Mouse (Mus musculus): ENCODE data around the gene Trim67. TPM values are rescaled to one million over a fixed set of nuclear protein-coding genes. Genes with fewer than 3 reads are reported as not detected.

Gene Trim67
- not detected for polyA plus RNA-seq (2014; fragmentation: Illumina TruSeq; extraction: RNeasy Lipid Tissue Mini Kit (QIAGEN cat#74804); ENCODE audit: low read depth, low replicate concordance)

DNA sequence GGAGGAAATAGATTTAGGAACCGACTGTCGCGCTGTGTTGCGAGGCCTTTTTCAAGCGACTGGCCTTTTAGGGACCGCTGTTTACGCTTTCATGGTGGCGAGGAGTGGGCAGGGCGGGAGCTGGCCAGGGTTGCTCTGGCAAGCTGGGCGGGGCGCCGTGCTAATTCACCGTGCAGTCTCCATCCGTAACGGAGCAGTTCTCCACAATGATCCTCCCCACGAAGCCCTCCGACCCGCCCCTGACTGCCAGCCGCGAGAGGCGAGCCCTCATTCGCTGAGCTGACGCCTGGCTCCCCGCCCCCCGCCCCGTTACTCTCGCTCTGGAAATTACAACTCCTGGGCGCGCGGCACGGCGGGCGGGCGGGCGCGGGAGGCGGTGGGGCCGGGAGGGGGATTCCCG lies at the start of gene Trim67:
Gene Trim67, plus strand, starts transcription at position 385 of the 400 bp plus-strand sequence.

DNA sequence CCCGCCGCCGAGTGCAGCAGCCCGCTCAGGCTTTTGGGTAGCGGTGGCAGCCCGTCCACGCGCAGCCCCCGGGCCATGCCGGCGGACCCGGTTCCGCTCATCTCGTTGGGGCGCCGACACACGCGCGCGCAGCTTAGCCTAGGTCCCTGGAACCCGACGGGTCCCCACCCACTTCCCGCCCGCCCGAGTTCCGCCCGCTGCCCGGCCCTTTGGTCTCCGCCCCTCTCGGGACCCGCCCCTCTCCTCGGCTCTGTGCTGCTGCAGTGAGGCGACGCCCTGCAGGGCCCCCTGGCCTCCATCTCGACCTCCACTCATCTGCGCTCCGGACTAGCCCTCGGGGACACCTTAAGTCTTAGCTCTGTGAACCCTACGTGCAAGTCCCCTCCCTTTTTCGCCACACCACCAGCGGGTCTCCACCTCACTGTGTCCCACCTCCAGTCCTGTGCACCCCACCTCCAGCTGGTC lies 41.2 kb upstream of the Trim67 start, which contains the start of gene Fam89a:
Gene Fam89a, minus strand, starts transcription at position 124 of the 465 bp plus-strand sequence.

DNA sequence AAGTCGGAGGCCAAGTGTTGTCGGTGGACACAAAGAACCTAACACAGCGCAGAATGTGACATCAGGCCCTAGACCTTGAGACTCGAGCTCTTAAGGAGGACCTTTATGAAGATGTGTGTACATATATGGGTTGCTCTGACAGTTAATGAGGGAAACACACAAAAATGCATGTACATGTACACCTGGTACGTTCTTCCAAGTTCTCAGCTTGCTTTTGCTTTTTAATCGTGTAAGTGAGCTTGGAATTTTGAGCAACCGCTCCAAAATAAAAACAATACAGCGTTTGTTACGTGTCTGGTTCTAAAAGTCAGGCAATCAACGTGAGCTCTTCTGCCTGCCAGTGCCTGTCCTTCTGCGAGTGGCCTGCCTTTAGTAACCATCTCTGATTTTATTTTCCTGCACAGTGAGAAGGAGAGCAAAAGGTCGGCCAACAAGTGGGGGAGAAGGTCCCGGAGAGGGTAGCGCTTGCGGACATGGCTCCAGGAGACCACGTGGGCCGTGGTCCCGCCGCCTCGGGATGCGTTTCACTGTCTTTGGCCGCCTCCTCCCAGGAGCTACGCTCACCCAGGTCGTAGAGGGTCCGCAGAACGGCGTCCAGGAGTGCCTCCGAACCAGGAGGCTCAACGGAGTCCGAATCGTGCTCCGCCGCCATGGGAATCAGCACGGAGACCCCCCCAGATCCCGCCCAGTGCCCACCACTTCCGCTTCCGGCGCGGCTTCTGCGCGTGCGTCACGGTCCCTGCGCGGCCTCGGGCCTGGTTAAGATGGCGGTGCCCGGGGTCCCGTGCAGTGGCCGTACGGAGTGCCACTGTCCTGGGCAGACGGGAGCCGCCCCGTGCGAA lies 69.7 kb downstream of the Trim67 start, which contains the start of the genes Gnpat and 2810004N23Rik:
Gene Gnpat, plus strand, starts transcription at position 713 of the 842 bp plus-strand sequence.
Gene 2810004N23Rik, minus strand, starts transcription at position 800 of the 842 bp plus-strand sequence.

Other genes starting within 250 kb of the Trim67 start
- 76.2 TPM for gene Agt, start 223.4 kb upstream of the Trim67 start, polyA plus RNA-seq (2014; fragmentation: Illumina TruSeq; extraction: RNeasy Lipid Tissue Mini Kit (QIAGEN cat#74804); ENCODE audit: low read depth, low replicate concordance)
- not detected for gene Capn9, start 217.0 kb upstream of the Trim67 start, polyA plus RNA-seq (2014; fragmentation: Illumina TruSeq; extraction: RNeasy Lipid Tissue Mini Kit (QIAGEN cat#74804); ENCODE audit: low read depth, low replicate concordance)
- gene 2310022B05Rik, start 129.7 kb upstream of the Trim67 start, polyA plus RNA-seq (2014; fragmentation: Illumina TruSeq; extraction: RNeasy Lipid Tissue Mini Kit (QIAGEN cat#74804); ENCODE audit: low read depth, low replicate concordance), result 4.1 TPM
- 20.0 TPM for gene Ttc13, start 71.1 kb upstream of the Trim67 start, polyA plus RNA-seq (2014; fragmentation: Illumina TruSeq; extraction: RNeasy Lipid Tissue Mini Kit (QIAGEN cat#74804); ENCODE audit: low read depth, low replicate concordance)
- 1.4 TPM for gene Arv1, start 71.0 kb upstream of the Trim67 start, polyA plus RNA-seq (2014; fragmentation: Illumina TruSeq; extraction: RNeasy Lipid Tissue Mini Kit (QIAGEN cat#74804); ENCODE audit: low read depth, low replicate concordance)
- 9.7 TPM for gene Fam89a, start 41.3 kb upstream of the Trim67 start, polyA plus RNA-seq (2014; fragmentation: Illumina TruSeq; extraction: RNeasy Lipid Tissue Mini Kit (QIAGEN cat#74804); ENCODE audit: low read depth, low replicate concordance)
- gene Gnpat, start 69.9 kb downstream of the Trim67 start, polyA plus RNA-seq (2014; fragmentation: Illumina TruSeq; extraction: RNeasy Lipid Tissue Mini Kit (QIAGEN cat#74804); ENCODE audit: low read depth, low replicate concordance), result 38.5 TPM
- gene 2810004N23Rik, start 70.0 kb downstream of the Trim67 start, polyA plus RNA-seq (2014; fragmentation: Illumina TruSeq; extraction: RNeasy Lipid Tissue Mini Kit (QIAGEN cat#74804); ENCODE audit: low read depth, low replicate concordance), result 27.9 TPM
- gene Exoc8, start 104.6 kb downstream of the Trim67 start, polyA plus RNA-seq (2014; fragmentation: Illumina TruSeq; extraction: RNeasy Lipid Tissue Mini Kit (QIAGEN cat#74804); ENCODE audit: low read depth, low replicate concordance), result 5.0 TPM
- 5.5 TPM for gene Sprtn, start 104.8 kb downstream of the Trim67 start, polyA plus RNA-seq (2014; fragmentation: Illumina TruSeq; extraction: RNeasy Lipid Tissue Mini Kit (QIAGEN cat#74804); ENCODE audit: low read depth, low replicate concordance)
- gene Egln1, start 156.2 kb downstream of the Trim67 start, polyA plus RNA-seq (2014; fragmentation: Illumina TruSeq; extraction: RNeasy Lipid Tissue Mini Kit (QIAGEN cat#74804); ENCODE audit: low read depth, low replicate concordance), result 14.8 TPM
- 25.2 TPM for gene Tsnax, start 219.9 kb downstream of the Trim67 start, polyA plus RNA-seq (2014; fragmentation: Illumina TruSeq; extraction: RNeasy Lipid Tissue Mini Kit (QIAGEN cat#74804); ENCODE audit: low read depth, low replicate concordance)

Data from liver, adult 10 weeks (tissue).